Mouse (Mus musculus): ENCODE results near the gene Nog. TPM values are rescaled to one million over a fixed set of nuclear protein-coding genes. Genes with fewer than 3 reads are reported as not detected.

Gene Nog
- polyA plus RNA-seq (2017; shearing (Covaris generic)) = not detected

GRCm38 (mm10) chr11:89302056-89302815 is at the start of gene Nog:
Gene Nog, minus strand, starts transcription at chr11:89302332.

Other genes with a start within 250 kb of the Nog start
- gene Dgke, start 235.5 kb downstream of the Nog start, polyA plus RNA-seq (2017; shearing (Covaris generic)) = 24.9 TPM
- not detected for gene Gm525, start 228.5 kb downstream of the Nog start, polyA plus RNA-seq (2017; shearing (Covaris generic))